Mouse (Mus musculus) mouse embryonic stem cell (cell line): Measurements from ENCODE around the gene Mamdc2.

Experiments
- in situ Hi-C, 2 experiments: fragments of 300-500 bp; cut with MboI; formaldehyde crosslinking; loops; 1 replicate in 1 of 2; 3 replicates in 1 of 2; pipeline ENCODE4 v1.14.3; 2019 to 2020; ENCODE audit warnings: low sequenced_read_pairs in 2 of 2, low pct_unique_long_range_greater_than_20kb in 1 of 2, mixed read lengths in 1 of 2; ENCODE audit not compliant: unreplicated experiment in 1 of 2

Mamdc2 gene

GRCm38 (mm10) chr19:23317989-23318358, 130.3 kb downstream of the Mamdc2 start:
- in situ Hi-C loops = no loop called here

GRCm38 (mm10) chr19:23317295-23317988, 130.8 kb downstream of the Mamdc2 start:
- in situ Hi-C loops = no loop called here

- in situ Hi-C loops = no loop called here
Measured at GRCm38 (mm10) chr19:23316851-23317250, 131.4 kb downstream of the Mamdc2 start.

GRCm38 (mm10) chr19:23309979-23310378, 138.3 kb downstream of the Mamdc2 start:
- in situ Hi-C loops = no loop called here

- in situ Hi-C loops = no loop called here
Measured at GRCm38 (mm10) chr19:23306671-23307070, 141.6 kb downstream of the Mamdc2 start.

GRCm38 (mm10) chr19:23299987-23300386, 148.3 kb downstream of the Mamdc2 start:
- in situ Hi-C loops = no loop called here

GRCm38 (mm10) chr19:23298917-23299316, 149.3 kb downstream of the Mamdc2 start:
- in situ Hi-C loops = no loop called here

- in situ Hi-C loops = no loop called here
Measured at GRCm38 (mm10) chr19:23297191-23297590, 151.1 kb downstream of the Mamdc2 start.

GRCm38 (mm10) chr19:23289251-23289650, 159.0 kb downstream of the Mamdc2 start:
- in situ Hi-C loops = no loop called here

- in situ Hi-C loops = no loop called here
Measured at GRCm38 (mm10) chr19:23281911-23282660, 166.2 kb downstream of the Mamdc2 start.

- in situ Hi-C loops = no loop called here
Measured at GRCm38 (mm10) chr19:23274054-23274724, 174.1 kb downstream of the Mamdc2 start.

GRCm38 (mm10) chr19:23273355-23274053, 174.7 kb downstream of the Mamdc2 start, which contains the start of gene Smc5:
Gene Smc5 (minus strand): TSS chr19:23273897.
- in situ Hi-C loops = no loop called here

GRCm38 (mm10) chr19:23256771-23257170, 191.5 kb downstream of the Mamdc2 start:
- in situ Hi-C loops = no loop called here
